Mouse (Mus musculus): ENCODE measurements at regions not wholly inside any gene's neighbourhood (a gene's known extent, or its start where the extent isn't known, plus 50 kb on each side); places are given as distances from the start of the nearest gene placed in this dataset.

GRCm38 (mm10) chr13:117334125-117334524 lies 113.2 kb upstream of the Gm17509 start:
- in situ Hi-C loops (cut with MboI, MseI): loop anchor here (25.0 kb wide), 1 partner anchor 1272 kb away; no protein-coding TSS in a partner anchor

- in situ Hi-C loops (cut with MboI, MseI): loop anchor here (25.0 kb wide), 1 partner anchor 1272 kb away; no protein-coding TSS in a partner anchor
Observed at GRCm38 (mm10) chr13:117334539-117334938, 113.7 kb upstream of the Gm17509 start.

GRCm38 (mm10) chr13:117381086-117381595 lies 160.3 kb upstream of the Gm17509 start:
- in situ Hi-C loops (cut with MboI, MseI): no loop called here

- in situ Hi-C loops (cut with MboI, MseI): no loop called here
Observed at GRCm38 (mm10) chr13:117383480-117384137, 162.7 kb upstream of the Gm17509 start.

GRCm38 (mm10) chr13:117390287-117390686 lies 169.4 kb upstream of the Gm17509 start:
- in situ Hi-C loops (cut with MboI, MseI): no loop called here

GRCm38 (mm10) chr13:117393488-117393887 lies 172.6 kb upstream of the Gm17509 start:
- in situ Hi-C loops (cut with MboI, MseI): no loop called here

GRCm38 (mm10) chr13:117401245-117401644 lies 180.4 kb upstream of the Gm17509 start:
- in situ Hi-C loops (cut with MboI, MseI): no loop called here

GRCm38 (mm10) chr13:117409940-117410339 lies 189.1 kb upstream of the Gm17509 start:
- in situ Hi-C loops (cut with MboI, MseI): no loop called here

GRCm38 (mm10) chr13:117413616-117414015 lies 188.5 kb upstream of the Hcn1 start:
- in situ Hi-C loops (cut with MboI, MseI): no loop called here

- in situ Hi-C loops (cut with MboI, MseI): no loop called here
Observed at GRCm38 (mm10) chr13:117423558-117423957, 178.6 kb upstream of the Hcn1 start.

GRCm38 (mm10) chr13:117425015-117425414 lies 177.1 kb upstream of the Hcn1 start:
- in situ Hi-C loops (cut with MboI, MseI): no loop called here

- in situ Hi-C loops (cut with MboI, MseI): no loop called here
Observed at GRCm38 (mm10) chr13:117467407-117467806, 134.7 kb upstream of the Hcn1 start.

GRCm38 (mm10) chr13:117472726-117473125 lies 129.4 kb upstream of the Hcn1 start:
- in situ Hi-C loops (cut with MboI, MseI): no loop called here

- in situ Hi-C loops (cut with MboI, MseI): no loop called here
Observed at GRCm38 (mm10) chr13:117482624-117483023, 119.5 kb upstream of the Hcn1 start.

GRCm38 (mm10) chr13:117508746-117509145 lies 93.4 kb upstream of the Hcn1 start:
- in situ Hi-C loops (cut with MboI, MseI): no loop called here

- in situ Hi-C loops (cut with MboI, MseI): no loop called here
Observed at GRCm38 (mm10) chr13:117550108-117550507, 52.0 kb upstream of the Hcn1 start.
